Mouse (Mus musculus) hematopoietic multipotent progenitor cell, adult 10-12 weeks (in vitro differentiated cells): ENCODE data around the gene Pitx1. TPM values are rescaled to one million over a fixed set of nuclear protein-coding genes. Genes with fewer than 3 reads are reported as not detected.

Source experiments
- polyA plus RNA-seq: library from polyadenylated mRNA; stranded (reverse); fragments of >175 nt; gene quantifications from 2 replicates; pipeline ENCODE4 v1.2.3, GENCODE M21; 2012; ENCODE audit warnings: low replicate concordance

Pitx1 gene
- not detected in 2 replicates for polyA plus RNA-seq

GRCm38 (mm10) chr13:55836142-55836625 is at the start of gene Pitx1:
Gene Pitx1 (minus strand): TSS chr13:55836192.

GRCm38 (mm10) chr13:55784268-55784667 is 51.7 kb downstream of the Pitx1 start, which contains the start of gene Catsper3:
Gene Catsper3 (plus strand): TSS chr13:55784568.

Other genes with a start within 250 kb of the Pitx1 start
- 29.7 and 36.1 TPM in 2 replicates for gene B4galt7, start 236.3 kb downstream of the Pitx1 start, polyA plus RNA-seq
- 19.9 and 30.4 TPM in 2 replicates for gene Caml, start 213.2 kb downstream of the Pitx1 start, polyA plus RNA-seq
- gene Ddx46, start 201.2 kb downstream of the Pitx1 start, polyA plus RNA-seq = 16.8 and 28.2 TPM in 2 replicates
- gene B230219D22Rik, start 143.1 kb downstream of the Pitx1 start, polyA plus RNA-seq = 20.4 and 22.0 TPM in 2 replicates
- gene Txndc15, start 121.5 kb downstream of the Pitx1 start, polyA plus RNA-seq = 16.9 and 38.0 TPM in 2 replicates
- gene Pcbd2, start 108.8 kb downstream of the Pitx1 start, polyA plus RNA-seq = 27.3 and 39.0 TPM in 2 replicates
- not detected in 2 replicates for gene Catsper3, start 51.6 kb downstream of the Pitx1 start, polyA plus RNA-seq